Mouse (Mus musculus) hindbrain, postnatal 0 days (tissue): Measurements from ENCODE around the gene Dlgap1. TPM values are rescaled to one million over a fixed set of nuclear protein-coding genes. Genes with fewer than 3 reads are reported as not detected.

Experiments used
- ATAC-seq: fragments of 200-750 bp; cut with Nextera tagmentation; 2 replicates; pipeline ENCODE4 v1.8.0; 2017; ENCODE audit warnings: mild to moderate bottlenecking, moderate TSS enrichment, moderate library complexity
- DNase-seq: peaks from one replicate; pipeline ENCODE4 v3.0.0-alpha.2; 2015; ENCODE audit warnings: low spot score
- H3K27ac ChIP-seq: fragments of 300-500 bp; sonication (generic); 2 replicates; pipeline ENCODE4 v1.5.1; 2014; ENCODE audit warnings: mild to moderate bottlenecking
- H3K27me3 ChIP-seq: fragments of 300-500 bp; sonication (generic); 2 replicates; pipeline ENCODE4 v1.6.1; 2014; ENCODE audit warnings: low read length, mixed read lengths; ENCODE audit not compliant: insufficient read depth
- H3K36me3 ChIP-seq: fragments of 300-500 bp; sonication (generic); 2 replicates; pipeline ENCODE4 v1.6.1; 2014; ENCODE audit warnings: low read length, mixed read lengths; ENCODE audit not compliant: insufficient read depth
- H3K4me1 ChIP-seq: fragments of 300-500 bp; sonication (generic); 2 replicates; pipeline ENCODE4 v1.6.1; 2014; ENCODE audit warnings: antibody characterized with exemption, low read length, mixed read lengths; ENCODE audit not compliant: insufficient read depth
- H3K4me2 ChIP-seq: fragments of 300-500 bp; sonication (generic); 2 replicates; pipeline ENCODE4 v1.6.1; 2014; ENCODE audit warnings: low read depth, mild to moderate bottlenecking, low read length, moderate library complexity, mixed read lengths
- H3K4me3 ChIP-seq: fragments of 300-500 bp; sonication (generic); 2 replicates; pipeline ENCODE4 v1.5.1; 2014; ENCODE audit warnings: low read length
- H3K9ac ChIP-seq: fragments of 300-500 bp; sonication (generic); replicated peaks from 2 replicates; pipeline ENCODE4 v1.6.1; 2014; ENCODE audit warnings: mild to moderate bottlenecking, low read length, moderate library complexity, mixed read lengths
- H3K9me3 ChIP-seq: fragments of 300-500 bp; sonication (generic); 2 replicates; pipeline ENCODE4 v1.6.1; 2016; ENCODE audit warnings: low read length, mixed read lengths
- CTCF ChIP-seq: IDR thresholded peaks from 2 replicates; pipeline ENCODE4 v1.5.1; 2016; ENCODE audit warnings: antibody characterized with exemption, control low read depth, low read depth
- WGBS: fragments of 180-500 bp; shearing (Covaris S2); extraction: QIAGEN DNeasy Blood & Tissue Kit; methylation state at CpG from one replicate; pipeline ENCODE4 v1.1.7; 2014; 5-methylcytosine and 5-hydroxymethylcytosine counted together
- polyA plus RNA-seq: library from polyadenylated mRNA; unstranded; fragments of >200 nt; fragmentation: Nextera tagmentation; extraction: Ambion mirVana; gene quantifications from 2 replicates; pipeline ENCODE4 v1.2.1, GENCODE M21; 2015
- total RNA-seq: library from RNA; depleted of rRNA; stranded (reverse); fragments of >200 nt; gene quantifications from 2 replicates; pipeline ENCODE4 v1.2.3, GENCODE M21; 2014

Gene Dlgap1
- total and polyA plus RNA-seq, 2 experiments from 2014 or later = 33.8 to 117 TPM

DNA sequence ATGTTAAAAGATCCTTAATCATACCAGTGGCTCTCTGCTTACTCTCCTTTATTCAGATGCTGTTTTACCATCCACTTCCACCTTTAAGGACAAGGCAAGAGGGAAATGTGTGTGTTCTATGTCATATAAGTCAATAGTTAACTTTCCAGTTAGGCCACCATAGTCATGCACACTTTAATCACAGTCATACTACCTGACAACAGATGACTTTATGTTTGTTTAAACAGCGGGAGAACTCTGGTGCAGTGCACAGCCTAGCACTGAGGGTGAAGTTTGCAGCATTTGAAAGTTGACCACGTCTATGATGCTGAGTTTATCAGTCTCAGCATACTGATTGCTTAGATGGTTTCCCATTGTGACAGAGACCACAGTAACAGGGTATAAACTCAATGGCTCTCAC is 433.0 kb downstream of the Dlgap1 start:
- no peak for DNase-seq
- Histone ChIP-seq H3K27me3 (no peaks in the 10 kb centered on the region), H3K9ac (no peak overlapping the region), H3K4me2 (no peak overlapping the region), H3K27ac (no peak overlapping the region), H3K4me1 (no peaks in the 10 kb centered on the region), H3K4me3 (no peak overlapping the region), H3K36me3 (no peaks in the 10 kb centered on the region), H3K9me3 (no peaks in the 10 kb centered on the region)
- ATAC-seq = no peak
- 79% methylated on average over 2 of the region's 2 CpGs for WGBS
- no peak for TF ChIP-seq CTCF

DNA sequence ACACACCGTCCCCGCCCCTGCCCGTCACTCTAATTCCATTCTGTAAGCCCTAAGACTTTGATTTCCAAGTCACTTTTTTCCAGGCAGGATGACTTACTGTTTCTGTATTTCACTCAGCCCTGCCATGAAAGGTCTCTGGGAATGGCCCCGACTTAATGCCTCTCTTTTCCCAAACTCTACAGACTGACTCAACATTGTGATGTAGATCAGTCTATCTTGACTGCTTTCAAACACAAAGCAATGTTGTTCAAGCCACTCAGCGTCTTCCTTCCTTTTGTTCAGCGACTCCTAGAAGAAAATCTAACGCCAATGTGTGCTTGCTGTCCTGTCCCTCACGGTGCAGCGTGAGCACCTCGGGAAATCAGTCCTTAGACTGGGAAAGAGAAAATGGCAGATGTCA is 434.9 kb downstream of the Dlgap1 start:
- Histone ChIP-seq H3K4me1 (no peaks in the 10 kb centered on the region), H3K9me3 (no peaks in the 10 kb centered on the region), H3K27me3 (no peaks in the 10 kb centered on the region), H3K4me3 (no peak overlapping the region), H3K36me3 (no peaks in the 10 kb centered on the region), H3K27ac (no peak overlapping the region), H3K9ac (no peak overlapping the region), H3K4me2 (no peak overlapping the region)
- 30% methylated on average over 10 of the region's 10 CpGs for WGBS
- ATAC-seq (no peak), DNase-seq (no peak)
- no peak for TF ChIP-seq CTCF

DNA sequence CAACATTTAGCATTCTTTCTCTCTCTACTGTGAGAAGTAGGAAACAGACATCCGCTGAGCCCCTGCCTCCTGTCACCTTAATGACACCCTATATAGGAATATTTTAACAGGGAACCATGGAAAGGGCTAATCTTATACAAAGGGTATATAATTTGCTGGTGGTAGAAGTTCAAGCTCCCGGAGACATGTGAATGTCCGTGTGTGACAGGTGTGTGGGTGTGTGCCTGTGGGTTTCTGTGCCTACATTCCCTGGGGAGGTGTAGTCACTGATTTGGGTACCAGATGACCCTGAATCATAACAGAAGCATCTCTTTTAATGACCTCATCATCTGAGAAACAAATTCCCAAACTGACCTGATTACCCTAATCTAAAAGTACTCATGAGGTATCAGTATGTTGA is 445.3 kb downstream of the Dlgap1 start:
- Histone ChIP-seq H3K27ac (no peak overlapping the region), H3K27me3 (no peaks in the 10 kb centered on the region), H3K9me3 (no peaks in the 10 kb centered on the region), H3K4me3 (no peak overlapping the region), H3K4me2 (no peak overlapping the region), H3K36me3 (no peaks in the 10 kb centered on the region), H3K4me1 (no peaks in the 10 kb centered on the region), H3K9ac (no peak overlapping the region)
- WGBS = 96% methylated on average over 3 of the region's 3 CpGs
- no peak for TF ChIP-seq CTCF
- no peak for ATAC-seq
- DNase-seq = no peak

DNA sequence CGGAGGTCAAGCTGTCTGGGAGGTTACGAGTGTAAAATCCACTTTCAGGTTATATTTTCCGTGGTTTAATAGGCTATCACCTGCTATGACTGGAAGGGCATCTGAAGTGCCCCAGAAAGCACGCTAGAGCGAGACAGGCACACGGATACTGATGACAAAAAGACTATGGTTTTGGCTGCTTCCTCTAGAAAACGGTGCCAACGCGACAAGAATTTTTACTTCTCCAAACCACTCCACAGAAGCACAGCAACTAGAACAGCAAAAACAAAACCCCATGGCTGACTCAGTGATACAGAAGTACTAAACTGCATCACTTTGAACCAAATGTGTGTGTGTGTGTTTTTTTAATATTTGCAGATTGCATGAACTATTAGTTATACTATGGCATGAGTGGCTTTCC is 459.0 kb downstream of the Dlgap1 start:
- no peak for TF ChIP-seq CTCF
- Histone ChIP-seq H3K27ac (no peak overlapping the region), H3K9ac (no peak overlapping the region), H3K27me3 (no peaks in the 10 kb centered on the region), H3K4me1 (no peaks in the 10 kb centered on the region), H3K4me2 (no peak overlapping the region), H3K9me3 (no peaks in the 10 kb centered on the region), H3K36me3 (no peaks in the 10 kb centered on the region), H3K4me3 (no peak overlapping the region)
- 82% methylated on average over 9 of the region's 9 CpGs for WGBS
- DNase-seq (no peak), ATAC-seq (no peak)

DNA sequence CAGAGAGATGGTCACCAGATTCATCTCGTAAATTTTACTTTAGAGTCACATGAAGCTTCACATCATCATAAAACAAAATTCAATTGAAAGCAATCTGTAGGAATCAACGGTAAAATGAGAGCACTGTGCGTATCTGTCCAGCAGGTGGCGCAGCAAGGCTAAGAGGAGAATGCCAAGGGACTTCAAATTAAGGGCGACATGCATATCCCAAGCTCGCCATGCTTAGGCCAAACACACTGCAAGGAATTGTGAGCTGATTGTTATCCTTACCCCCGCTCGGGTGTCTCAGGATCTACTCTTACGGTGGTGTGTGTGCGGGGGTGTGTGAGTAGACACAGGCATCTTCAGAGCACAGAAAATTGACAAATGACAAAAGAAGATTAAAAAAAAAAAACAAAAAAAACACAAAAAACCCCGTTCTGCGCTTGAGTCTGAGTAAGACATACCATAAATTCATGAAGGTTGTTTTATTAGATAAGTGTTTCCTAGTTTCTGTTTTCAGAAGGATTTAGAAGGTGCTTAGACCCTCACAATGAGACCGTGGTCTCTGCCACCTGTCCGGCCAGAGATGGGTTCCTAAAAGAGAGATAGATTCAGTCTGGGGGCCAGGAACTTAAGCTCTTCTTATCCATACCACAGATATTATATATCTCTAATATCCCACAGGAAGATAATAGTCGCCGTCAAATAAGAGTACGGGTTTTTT is 461.0 kb downstream of the Dlgap1 start:
- peak; percentile 93 for DNase-seq
- H3K27me3 ChIP-seq = no peaks in the 10 kb centered on the region
- no peak overlapping the region for H3K4me3 ChIP-seq
- H3K4me2 ChIP-seq = peak overlapping the region; percentile 34
- TF ChIP-seq CTCF = peak; percentile 97
- H3K4me1 ChIP-seq = no peaks in the 10 kb centered on the region
- no peaks in the 10 kb centered on the region for H3K9me3 ChIP-seq
- no peaks in the 10 kb centered on the region for H3K36me3 ChIP-seq
- peak; percentile 79 for ATAC-seq
- H3K9ac ChIP-seq = 0 out of 2 replicates have a peak overlapping the region, but pooled peaks have one; percentile 2
- 0 out of 2 replicates have a peak overlapping the region, but pooled peaks have one; percentile 16 for H3K27ac ChIP-seq
- WGBS = 14% methylated on average over 17 of the region's 17 CpGs

DNA sequence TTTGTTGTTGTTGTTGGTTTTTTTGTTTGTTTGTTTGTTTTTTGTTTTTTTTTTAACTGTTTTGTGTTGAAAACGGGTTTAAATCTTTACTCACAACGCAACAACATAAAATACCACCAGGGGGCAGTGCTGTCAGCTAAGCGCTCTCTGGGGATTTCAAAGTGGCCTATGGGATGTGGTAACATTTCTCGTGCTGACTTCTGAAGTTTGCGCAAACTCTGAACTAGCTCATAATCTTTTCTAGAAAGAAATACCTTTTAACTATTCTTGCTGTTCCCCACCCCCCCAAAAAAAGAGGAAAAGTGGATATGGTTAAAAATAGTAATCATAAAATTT is 461.5 kb downstream of the Dlgap1 start:
- 16% methylated on average over 5 of the region's 5 CpGs for WGBS
- H3K4me2 ChIP-seq = peak overlapping the region; percentile 34
- H3K4me3 ChIP-seq = no peak overlapping the region

DNA sequence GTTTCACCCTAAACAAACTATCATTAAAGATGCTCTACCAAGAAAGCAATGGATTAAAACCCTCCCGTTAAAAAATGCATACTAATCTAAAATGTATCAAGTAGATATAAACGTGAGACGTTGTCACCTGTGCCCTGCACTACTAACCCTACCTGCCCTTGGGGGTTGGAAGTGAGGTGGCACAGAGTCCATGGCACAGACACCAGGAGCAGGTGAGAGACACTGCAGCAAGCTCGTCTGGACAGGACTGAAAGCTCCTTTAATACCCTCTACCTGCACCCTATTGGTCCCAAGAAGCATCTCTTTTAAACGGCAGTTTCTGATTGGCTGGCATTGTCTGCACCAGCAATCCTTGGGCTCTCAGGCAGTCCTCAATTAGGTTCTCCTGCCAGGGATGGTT is 464.0 kb downstream of the Dlgap1 start:
- H3K36me3 ChIP-seq = no peaks in the 10 kb centered on the region
- H3K27ac ChIP-seq = no peak overlapping the region
- no peak for ATAC-seq
- no peak for DNase-seq
- WGBS = 75% methylated on average over 5 of the region's 5 CpGs
- H3K9ac ChIP-seq = no peak overlapping the region
- H3K4me2 ChIP-seq = no peak overlapping the region
- TF ChIP-seq CTCF = no peak
- no peaks in the 10 kb centered on the region for H3K27me3 ChIP-seq
- no peaks in the 10 kb centered on the region for H3K4me1 ChIP-seq
- no peaks in the 10 kb centered on the region for H3K9me3 ChIP-seq
- no peak overlapping the region for H3K4me3 ChIP-seq

More for the DNA sequence above, 461.5 kb downstream of the Dlgap1 start:
- Histone ChIP-seq H3K27me3 (no peaks in the 10 kb centered on the region), H3K36me3 (no peaks in the 10 kb centered on the region), H3K9ac (no peak overlapping the region), H3K4me1 (no peaks in the 10 kb centered on the region), H3K27ac (0 out of 2 replicates have a peak overlapping the region, but pooled peaks have one; percentile 16), H3K9me3 (no peaks in the 10 kb centered on the region)
- DNase-seq = peak; percentile 84
- TF ChIP-seq CTCF = peak; percentile 72
- ATAC-seq = no peak
